Mouse (Mus musculus) hindbrain, embryonic 14.5 days (tissue): Measurements from ENCODE around the gene Tmsb10. TPM values are rescaled to one million over a fixed set of nuclear protein-coding genes. Genes with fewer than 3 reads are reported as not detected.

ENCODE experiments used
- ATAC-seq: fragments of 200-750 bp; cut with Nextera tagmentation; 2 replicates; pipeline ENCODE4 v1.8.0; 2017; ENCODE audit warnings: moderate number of reproducible peaks, mild to moderate bottlenecking, moderate TSS enrichment, moderate library complexity; ENCODE audit not compliant: low FRiP score
- DNase-seq: peaks from one replicate; pipeline ENCODE4 v3.0.0-alpha.2; 2015; ENCODE audit warnings: low spot score
- H3K27ac ChIP-seq: fragments of 300-500 bp; sonication (generic); 2 replicates; pipeline ENCODE4 v1.5.1; 2014; ENCODE audit warnings: mild to moderate bottlenecking, moderate library complexity
- H3K27me3 ChIP-seq: fragments of 300-500 bp; sonication (generic); 2 replicates; pipeline ENCODE4 v1.6.1; 2014; ENCODE audit warnings: mild to moderate bottlenecking, low read length, mixed read lengths; ENCODE audit not compliant: control insufficient read depth, insufficient read depth
- H3K36me3 ChIP-seq: fragments of 300-500 bp; sonication (generic); replicated peaks from 2 replicates; pipeline ENCODE4 v1.6.1; 2014; ENCODE audit not compliant: control insufficient read depth, insufficient read depth
- H3K4me1 ChIP-seq: fragments of 300-500 bp; sonication (generic); replicated peaks from 2 replicates; pipeline ENCODE4 v1.6.1; 2014; ENCODE audit warnings: antibody characterized with exemption, low read length, mixed read lengths; ENCODE audit not compliant: control insufficient read depth, insufficient read depth
- H3K4me2 ChIP-seq: fragments of 300-500 bp; sonication (generic); replicated peaks from 2 replicates; pipeline ENCODE4 v1.6.1; 2014; ENCODE audit warnings: mild to moderate bottlenecking, moderate library complexity
- H3K4me3 ChIP-seq: fragments of 300-500 bp; sonication (generic); replicated peaks from 2 replicates; pipeline ENCODE4 v1.5.1; 2014; ENCODE audit warnings: mild to moderate bottlenecking, low read length
- H3K9ac ChIP-seq: fragments of 300-500 bp; sonication (generic); 2 replicates; pipeline ENCODE4 v1.6.1; 2014
- H3K9me3 ChIP-seq: fragments of 300-500 bp; sonication (generic); 2 replicates; pipeline ENCODE4 v1.6.1; 2016; ENCODE audit warnings: low read length; ENCODE audit not compliant: control insufficient read depth
- WGBS: fragments of 180-500 bp; shearing (Covaris S2); extraction: QIAGEN DNeasy Blood & Tissue Kit; methylation state at CpG from one replicate; pipeline ENCODE4 v1.1.7; 2014; 5-methylcytosine and 5-hydroxymethylcytosine counted together
- polyA plus RNA-seq: library from polyadenylated mRNA; unstranded; fragments of >200 nt; fragmentation: Nextera tagmentation; extraction: Ambion mirVana; gene quantifications from 2 replicates; pipeline ENCODE4 v1.2.1, GENCODE M21; 2014

The Tmsb10 gene
- polyA plus RNA-seq, 1 experiment from 2014 or later = 5,854 TPM

DNA sequence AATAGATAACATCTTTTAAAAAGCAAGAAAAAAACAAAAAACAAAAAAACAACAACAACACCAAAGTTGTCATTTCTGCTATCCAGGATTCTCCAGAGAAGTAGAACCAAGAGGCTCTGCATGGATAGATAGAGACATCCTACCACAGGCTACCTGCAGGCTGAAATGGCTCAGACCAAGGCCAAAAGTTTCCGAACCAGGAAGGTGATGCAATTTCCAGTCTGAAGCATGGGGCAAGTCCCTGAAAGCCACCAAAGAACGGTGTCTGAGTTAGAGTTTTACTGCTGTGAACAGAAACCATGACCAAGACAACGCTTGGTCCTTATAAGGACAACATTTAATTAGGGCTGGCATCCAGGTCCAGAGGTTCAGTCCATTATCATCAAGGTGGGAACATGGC is 10.2 kb downstream of the Tmsb10 start:
- Histone ChIP-seq H3K36me3 (no peaks in the 10 kb centered on the region), H3K9me3 (no peaks in the 10 kb centered on the region), H3K27me3 (no peaks in the 10 kb centered on the region), H3K4me2 (no peak overlapping the region), H3K9ac (no peak overlapping the region), H3K4me1 (no peaks in the 10 kb centered on the region), H3K27ac (0 out of 2 replicates have a peak overlapping the region, but pooled peaks have one; percentile 26), H3K4me3 (no peak overlapping the region)
- ATAC-seq = no peak
- 92% methylated on average over 3 of the region's 3 CpGs for WGBS
- no peak for DNase-seq

DNA sequence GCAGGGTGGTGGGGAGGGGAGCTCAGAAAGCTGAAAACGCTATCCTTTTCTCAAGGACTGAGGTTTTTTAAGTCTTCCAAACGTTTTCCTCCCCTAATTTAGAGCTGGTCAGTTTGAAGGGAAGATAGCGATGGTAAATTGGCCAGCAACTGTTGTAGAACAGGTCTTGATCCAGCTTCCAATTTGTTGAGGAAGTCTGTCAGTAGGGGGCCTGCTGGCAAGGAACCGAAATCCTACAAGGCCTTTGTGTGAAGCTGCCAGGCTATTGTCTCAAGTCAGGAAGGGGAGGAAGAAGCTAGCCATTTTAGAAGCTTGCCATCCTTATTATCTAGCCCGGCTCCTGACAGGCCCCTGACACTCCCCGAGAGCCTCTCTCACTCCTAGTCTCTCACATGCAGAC is 10.6 kb downstream of the Tmsb10 start:
- Histone ChIP-seq H3K4me1 (no peaks in the 10 kb centered on the region), H3K36me3 (no peaks in the 10 kb centered on the region), H3K9ac (no peak overlapping the region), H3K4me2 (no peak overlapping the region), H3K4me3 (no peak overlapping the region), H3K27ac (0 out of 2 replicates have a peak overlapping the region, but pooled peaks have one; percentile 26), H3K27me3 (no peaks in the 10 kb centered on the region), H3K9me3 (no peaks in the 10 kb centered on the region)
- DNase-seq (no peak), ATAC-seq (no peak)
- WGBS = 41% methylated on average over 6 of the region's 6 CpGs

DNA sequence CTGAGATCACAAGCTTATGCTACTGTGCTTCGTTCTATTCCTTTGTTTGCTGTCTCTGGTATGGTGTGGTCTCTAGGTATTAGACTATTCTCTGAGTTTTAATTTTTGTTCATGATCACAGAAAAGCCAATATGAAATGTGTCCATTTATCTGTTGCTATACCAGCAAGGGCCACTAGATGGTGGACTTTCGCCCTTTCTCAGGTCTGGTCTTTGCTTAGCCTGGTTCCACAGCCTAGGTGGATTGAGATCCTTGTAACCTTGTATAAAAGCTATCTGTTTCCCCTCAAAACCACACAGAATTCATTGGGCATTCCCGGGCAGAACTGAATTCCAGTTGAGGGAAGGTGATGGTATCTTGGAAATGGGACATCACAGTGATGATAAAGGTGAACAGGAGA is 18.1 kb downstream of the Tmsb10 start:
- H3K4me2 ChIP-seq = no peak overlapping the region
- H3K27ac ChIP-seq = no peak overlapping the region
- no peaks in the 10 kb centered on the region for H3K27me3 ChIP-seq
- peak; percentile 57; the same call in 1 of the 2 replicates for ATAC-seq
- H3K4me1 ChIP-seq = no peaks in the 10 kb centered on the region
- H3K9me3 ChIP-seq = no peaks in the 10 kb centered on the region
- WGBS = 8% methylated on average over 3 of the region's 3 CpGs
- DNase-seq = peak; percentile 88
- no peak overlapping the region for H3K9ac ChIP-seq
- no peak overlapping the region for H3K4me3 ChIP-seq
- no peaks in the 10 kb centered on the region for H3K36me3 ChIP-seq

DNA sequence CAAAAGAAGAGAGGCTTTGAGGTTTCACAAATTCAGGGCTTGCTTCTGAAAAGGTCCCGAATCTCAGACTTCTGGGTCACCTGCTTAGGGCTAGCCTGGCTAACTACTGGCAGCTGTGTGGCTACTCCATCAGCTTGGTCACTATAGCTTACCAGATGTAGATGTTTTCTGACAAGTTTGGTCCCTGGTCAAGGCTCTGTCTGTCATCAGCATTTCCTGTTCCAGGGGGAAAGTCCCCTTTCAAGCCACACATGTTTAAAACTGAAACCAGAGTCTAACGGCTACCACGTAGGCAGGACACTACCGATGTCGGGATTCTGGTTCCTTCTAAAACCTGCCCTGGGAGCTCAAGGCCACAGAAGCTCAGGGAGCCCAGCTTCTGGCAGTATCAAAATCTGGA is 20.7 kb downstream of the Tmsb10 start:
- Histone ChIP-seq H3K36me3 (no peaks in the 10 kb centered on the region), H3K4me2 (no peak overlapping the region), H3K9me3 (no peaks in the 10 kb centered on the region), H3K27me3 (no peaks in the 10 kb centered on the region), H3K9ac (no peak overlapping the region), H3K27ac (no peak overlapping the region), H3K4me3 (no peak overlapping the region), H3K4me1 (no peaks in the 10 kb centered on the region)
- ATAC-seq (no peak), DNase-seq (no peak)
- 87% methylated on average over 5 of the region's 5 CpGs for WGBS

DNA sequence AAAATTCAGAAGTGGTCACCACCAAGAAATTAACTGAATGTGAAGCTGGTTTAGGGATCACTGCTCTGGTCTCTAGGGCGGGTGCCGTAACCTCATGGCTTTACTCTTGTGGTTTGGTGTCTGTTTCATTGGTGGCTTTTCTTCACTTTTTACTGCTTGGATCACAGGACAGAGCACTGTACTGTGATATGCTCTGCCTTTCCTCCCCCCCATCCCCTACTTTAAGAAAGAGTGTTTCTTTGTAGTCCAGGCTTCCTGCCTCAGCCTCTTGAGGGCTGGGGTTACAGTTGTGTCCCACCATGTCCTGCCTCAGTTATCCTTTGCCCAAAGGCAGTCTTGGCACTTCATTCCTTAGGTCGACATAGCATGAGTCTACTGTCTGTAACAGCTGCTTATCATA is 21.1 kb downstream of the Tmsb10 start:
- no peaks in the 10 kb centered on the region for H3K36me3 ChIP-seq
- no peaks in the 10 kb centered on the region for H3K27me3 ChIP-seq
- WGBS = 85% methylated on average over 3 of the region's 3 CpGs
- H3K9me3 ChIP-seq = no peaks in the 10 kb centered on the region
- no peak overlapping the region for H3K4me2 ChIP-seq
- no peak overlapping the region for H3K4me3 ChIP-seq
- no peak for ATAC-seq
- no peak overlapping the region for H3K9ac ChIP-seq
- DNase-seq = no peak
- no peaks in the 10 kb centered on the region for H3K4me1 ChIP-seq
- H3K27ac ChIP-seq = no peak overlapping the region

DNA sequence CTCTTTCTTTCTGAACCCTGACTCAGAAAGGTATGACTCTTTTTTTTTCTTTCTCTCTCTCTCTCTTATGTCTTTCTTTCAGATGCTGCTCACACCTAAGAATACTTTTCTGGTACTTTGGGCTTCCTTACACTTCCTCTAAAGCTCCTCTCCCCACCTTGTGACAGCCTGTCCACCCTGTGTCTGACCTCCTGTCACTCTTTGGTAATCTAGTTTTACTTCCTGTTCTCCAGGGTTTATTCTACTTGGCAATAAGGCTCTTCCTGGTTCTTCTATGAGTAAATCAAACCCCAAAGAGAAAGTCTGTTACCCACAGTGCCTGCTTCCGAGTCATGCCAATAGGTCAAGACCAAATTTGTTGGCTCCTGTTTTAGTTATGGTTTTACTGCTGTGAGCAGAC is 25.6 kb downstream of the Tmsb10 start:
- DNase-seq (no peak), ATAC-seq (no peak)
- WGBS = 89% methylated on average over 1 of the region's 1 CpGs
- Histone ChIP-seq H3K27me3 (no peaks in the 10 kb centered on the region), H3K4me1 (no peaks in the 10 kb centered on the region), H3K4me2 (no peak overlapping the region), H3K9me3 (no peaks in the 10 kb centered on the region), H3K27ac (no peak overlapping the region), H3K9ac (no peak overlapping the region), H3K36me3 (no peaks in the 10 kb centered on the region), H3K4me3 (no peak overlapping the region)

DNA sequence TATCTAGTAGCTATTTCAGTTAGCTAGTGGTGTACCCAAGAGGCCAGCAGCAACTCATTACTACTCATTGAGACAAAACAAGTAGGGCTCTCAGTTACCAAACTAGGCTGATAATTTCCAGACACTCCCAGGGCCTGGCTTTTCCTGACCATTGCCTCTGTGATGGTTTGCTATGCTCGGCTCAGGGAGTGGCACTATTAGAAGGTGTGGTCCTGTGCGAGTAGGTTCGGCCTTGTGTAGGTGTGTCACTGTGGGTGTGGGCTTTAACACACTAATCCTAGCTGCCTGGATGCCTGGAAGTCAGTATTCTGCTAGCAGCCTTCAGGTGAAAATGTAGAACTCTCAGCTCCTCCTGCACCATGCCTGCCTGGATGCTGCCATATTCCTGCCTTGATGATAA is 27.0 kb downstream of the Tmsb10 start:
- no peak overlapping the region for H3K9ac ChIP-seq
- WGBS = 93% methylated on average over 3 of the region's 3 CpGs

DNA sequence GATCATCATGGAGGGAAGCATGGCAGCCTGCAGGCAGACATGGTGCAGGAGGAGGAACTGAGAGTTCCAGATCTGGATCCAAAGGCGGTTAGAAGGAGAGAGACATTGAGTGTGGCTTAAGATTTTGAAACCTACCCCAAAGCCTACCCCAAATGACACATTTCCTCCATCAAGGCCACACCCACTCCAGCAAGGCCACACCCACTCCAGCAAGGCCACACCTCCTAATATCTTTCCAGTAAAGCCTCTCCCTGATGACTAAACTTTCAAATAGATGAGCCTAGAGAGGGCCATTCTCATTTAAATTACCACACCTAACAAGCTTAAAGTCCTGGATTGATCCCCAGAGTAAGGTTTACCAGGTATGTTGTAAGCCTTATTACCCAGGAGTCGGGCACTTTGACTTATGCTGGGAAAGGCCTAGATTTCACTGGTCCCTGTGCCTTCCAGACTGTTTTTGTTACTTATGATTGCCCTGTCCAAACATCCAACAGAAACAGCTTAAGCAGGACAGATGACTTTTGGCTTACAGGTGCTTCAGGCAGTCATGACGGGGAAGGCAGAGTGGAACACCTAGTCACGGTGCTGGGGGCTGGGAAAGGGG is 28.7 kb downstream of the Tmsb10 start:
- Histone ChIP-seq H3K36me3 (no peaks in the 10 kb centered on the region), H3K4me3 (no peak overlapping the region), H3K27ac (no peak overlapping the region), H3K9ac (no peak overlapping the region), H3K4me1 (no peaks in the 10 kb centered on the region; the same call in 1 of the 2 replicates), H3K27me3 (no peaks in the 10 kb centered on the region), H3K9me3 (no peaks in the 10 kb centered on the region), H3K4me2 (no peak overlapping the region)
- ATAC-seq = no peak
- DNase-seq = no peak
- WGBS = 91% methylated on average over 4 of the region's 4 CpGs

More for the DNA sequence above, 27.0 kb downstream of the Tmsb10 start:
- DNase-seq (no peak), ATAC-seq (no peak)
- Histone ChIP-seq H3K9me3 (no peaks in the 10 kb centered on the region), H3K36me3 (no peaks in the 10 kb centered on the region), H3K4me1 (no peaks in the 10 kb centered on the region; the same call in 1 of the 2 replicates), H3K4me3 (no peak overlapping the region), H3K27me3 (no peaks in the 10 kb centered on the region), H3K27ac (no peak overlapping the region), H3K4me2 (no peak overlapping the region)

DNA sequence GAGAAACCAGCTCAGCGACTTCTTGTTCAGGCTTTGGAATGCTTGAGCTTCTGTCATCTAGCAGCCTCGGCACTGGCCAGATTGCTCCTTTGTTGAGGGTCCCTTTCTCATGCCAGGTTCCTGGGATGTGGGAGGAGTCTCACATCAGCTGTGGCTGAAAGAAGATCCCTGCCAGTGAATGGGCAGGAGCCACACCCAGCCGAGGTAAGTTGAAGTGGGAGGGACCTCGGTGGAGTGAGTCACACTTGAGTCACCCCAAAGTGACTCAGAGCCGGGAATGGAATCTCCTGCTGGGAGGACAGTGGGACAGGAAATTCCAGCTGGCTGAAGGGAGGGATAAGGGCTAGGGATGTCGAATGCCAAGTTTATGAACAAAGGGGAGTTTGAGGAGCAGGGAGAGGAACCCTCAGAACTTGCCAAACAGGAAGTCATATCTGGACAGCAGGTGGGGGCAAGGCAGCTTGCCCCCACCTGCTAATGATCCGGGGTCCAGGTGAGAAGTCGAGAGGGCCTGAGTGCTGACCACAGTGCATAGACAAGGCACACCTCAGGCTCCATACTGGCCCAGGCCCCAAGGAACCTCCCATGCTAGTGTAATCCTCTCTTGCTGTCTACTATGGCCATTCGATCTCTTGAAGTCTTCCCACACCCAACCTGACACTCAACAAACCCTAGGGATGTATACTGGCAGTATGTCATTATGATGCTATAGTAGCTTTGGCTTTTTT is 31.6 kb downstream of the Tmsb10 start:
- H3K27ac ChIP-seq = no peak overlapping the region; the same call in 1 of the 2 replicates
- no peaks in the 10 kb centered on the region for H3K36me3 ChIP-seq
- DNase-seq = no peak
- no peaks in the 10 kb centered on the region for H3K27me3 ChIP-seq
- no peak for ATAC-seq
- no peak overlapping the region for H3K9ac ChIP-seq
- 20% methylated on average over 9 of the region's 9 CpGs for WGBS
- H3K4me2 ChIP-seq = no peak overlapping the region
- no peaks in the 10 kb centered on the region for H3K9me3 ChIP-seq
- H3K4me3 ChIP-seq = no peak overlapping the region
- H3K4me1 ChIP-seq = no peaks in the 10 kb centered on the region; the same call in 1 of the 2 replicates
